Mouse (Mus musculus) c-Kit-positive CD71-positive TER-119-negative erythroid progenitor cells, embryonic 14.5 days (primary cell): ENCODE data around the gene Mrps12.

Experiments
- DNase-seq: peaks from one replicate; pipeline ENCODE4 v3.0.0-alpha.2; 2013; ENCODE audit warnings: low read depth

Gene Mrps12

DNA sequence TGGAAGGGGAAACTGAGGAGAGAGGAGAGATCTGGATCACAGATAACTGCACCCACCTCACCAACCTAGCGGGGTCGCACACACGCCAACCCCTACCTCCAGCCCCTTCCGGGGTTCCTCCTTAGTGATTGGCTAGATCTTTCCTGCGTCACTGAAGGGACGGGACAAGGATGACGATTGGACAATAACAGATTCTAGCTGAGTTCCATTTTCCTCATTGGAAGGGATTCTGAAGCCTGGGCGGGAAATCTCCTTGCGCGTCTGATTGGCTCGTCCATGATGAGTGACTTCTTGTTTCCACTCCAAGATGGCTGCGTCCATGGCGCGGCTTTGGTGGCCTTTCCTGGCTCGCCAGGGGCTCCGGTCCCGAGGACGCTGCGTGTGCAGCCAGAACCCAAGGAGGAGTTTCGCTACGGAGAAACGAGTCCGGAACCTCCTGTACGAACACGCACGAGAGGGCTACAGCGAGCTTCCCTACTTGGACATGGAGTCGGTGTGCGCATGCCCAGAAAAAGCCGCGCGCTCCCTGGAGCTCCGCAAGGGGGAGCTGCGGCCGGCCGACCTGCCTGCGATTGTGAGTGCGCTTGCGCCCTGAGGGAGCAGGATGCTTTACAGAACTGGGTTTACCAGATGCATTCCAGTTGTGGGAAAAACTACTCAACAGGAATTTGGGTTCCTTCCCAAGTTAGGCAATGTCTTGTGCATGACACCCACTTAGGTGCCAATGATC, at the start of gene Mrps12, which contains the start of gene Sars2:
Gene Mrps12 (minus strand): TSS at position 112 of the 730 bp plus-strand sequence.
Gene Sars2 (plus strand): TSS at position 284 of the 730 bp plus-strand sequence.
- peak; percentile 97 for DNase-seq

DNA sequence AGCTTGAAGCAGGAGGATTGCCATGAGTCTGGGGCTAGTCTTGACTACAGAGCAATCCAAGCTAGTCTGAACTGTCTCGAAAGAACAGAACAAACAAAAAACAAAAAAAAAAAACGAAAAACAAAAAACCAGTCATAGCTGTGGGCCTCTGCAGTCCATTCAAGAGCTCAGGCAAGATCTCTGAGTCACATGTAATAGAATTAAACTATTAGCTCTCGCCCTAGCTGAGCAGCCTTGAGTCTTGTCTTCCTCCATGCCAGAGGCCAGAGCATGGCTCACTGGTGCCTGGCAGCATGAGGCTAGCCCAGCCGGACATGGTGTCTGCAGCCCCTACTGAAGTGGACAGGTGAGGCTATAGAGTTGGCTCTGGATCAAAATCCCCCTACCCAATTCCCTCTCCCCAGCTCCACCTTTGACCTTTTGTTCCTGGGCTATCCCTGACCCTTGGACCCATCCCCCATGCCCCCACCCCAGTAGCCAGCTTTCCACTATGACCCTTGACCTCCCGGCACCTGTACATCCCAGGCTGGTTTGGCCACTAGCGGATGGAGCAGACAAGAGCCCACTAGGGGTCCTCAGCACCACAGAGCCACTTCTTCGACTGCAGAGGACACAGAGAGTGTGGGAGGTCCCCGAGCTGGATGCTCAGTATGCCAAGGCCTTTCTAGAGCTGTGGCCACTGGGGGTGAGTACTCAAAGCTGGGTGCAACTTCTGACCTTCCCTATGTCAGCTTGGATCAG, 48.6 kb upstream of the Mrps12 start:
- no peak for DNase-seq

DNA sequence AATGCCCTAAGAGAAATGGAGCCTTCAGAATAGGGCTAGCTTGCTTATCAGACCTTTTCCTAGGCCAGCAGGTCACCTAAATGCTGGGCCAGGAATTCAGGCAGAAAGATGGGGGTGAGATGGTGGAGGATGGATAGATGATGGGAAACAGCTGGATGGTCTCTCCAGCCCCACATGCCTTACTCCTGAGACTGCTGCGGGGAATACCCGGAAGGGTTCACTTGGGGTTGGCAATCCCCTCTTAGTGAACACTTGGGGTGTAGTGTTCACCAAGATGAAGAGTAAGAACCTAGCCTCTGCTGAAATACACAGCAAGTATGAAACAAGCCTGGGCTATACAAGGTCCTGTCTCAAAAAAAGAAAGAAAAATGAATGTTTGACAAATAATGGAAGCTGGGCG, 47.6 kb upstream of the Mrps12 start:
- DNase-seq, result no peak

DNA sequence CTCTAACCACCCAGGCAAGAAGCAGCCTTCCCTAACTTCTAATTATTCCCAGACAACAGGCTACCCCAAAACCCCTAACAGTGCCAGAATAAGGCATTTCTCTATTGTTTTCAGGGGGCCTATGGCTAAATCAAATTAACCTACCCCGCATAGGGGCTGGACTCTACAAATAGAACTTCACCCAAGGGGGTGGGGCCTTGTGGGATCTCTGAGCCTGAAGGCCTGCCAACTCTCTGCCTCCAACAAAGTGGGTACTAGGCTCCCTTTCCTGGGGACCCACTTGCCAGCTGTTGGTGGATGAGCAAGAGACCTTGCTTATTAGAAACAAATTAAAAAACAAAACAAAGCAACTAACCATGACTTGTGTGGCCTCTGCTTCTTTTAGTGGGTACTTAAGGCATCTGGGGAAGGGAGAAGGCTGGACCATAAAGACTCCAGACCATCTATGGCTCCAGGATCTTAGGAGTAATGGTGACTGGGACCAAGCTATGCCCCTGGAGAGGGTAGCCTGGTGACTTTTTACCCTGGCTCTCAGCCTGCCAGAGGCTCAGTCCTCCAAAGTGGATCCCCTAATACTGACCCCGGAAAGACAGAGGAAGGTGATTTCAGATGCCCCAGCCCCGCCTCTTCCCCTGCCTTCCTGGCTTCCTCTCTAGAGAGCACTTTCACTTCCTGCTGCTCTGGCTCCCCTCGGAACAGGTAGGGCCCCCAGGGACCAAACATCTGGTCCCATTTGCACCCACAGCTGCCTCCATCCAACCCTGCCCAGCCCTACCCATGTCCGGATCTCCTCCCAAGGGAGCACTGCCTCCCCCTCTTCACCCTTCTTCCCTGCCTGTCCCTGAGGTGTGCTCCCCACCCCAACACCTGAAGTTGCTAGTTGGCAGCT, 46.9 kb upstream of the Mrps12 start, which contains the start of gene Rinl:
Gene Rinl (plus strand): TSS at position 663 of the 889 bp plus-strand sequence.
- no peak for DNase-seq

DNA sequence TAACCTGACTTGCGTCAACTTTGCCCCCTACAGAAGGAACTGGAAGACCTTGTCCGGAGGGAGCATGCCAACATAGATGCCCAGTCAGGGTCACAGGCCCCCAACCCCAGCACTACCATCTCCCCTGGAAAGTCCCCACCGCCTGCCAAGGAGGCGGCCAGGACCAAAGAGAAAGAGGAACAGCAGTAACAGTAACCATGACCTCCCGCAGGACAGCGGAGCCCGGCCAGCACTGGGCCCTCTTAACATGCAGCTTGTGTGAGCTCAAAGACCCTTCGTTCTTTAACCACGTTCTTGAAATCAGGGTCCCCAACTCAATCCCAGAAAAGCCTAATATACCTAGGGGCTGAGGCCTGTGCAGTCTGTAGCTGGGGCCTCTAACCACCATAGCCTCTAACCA, 46.3 kb upstream of the Mrps12 start:
- no peak for DNase-seq

DNA sequence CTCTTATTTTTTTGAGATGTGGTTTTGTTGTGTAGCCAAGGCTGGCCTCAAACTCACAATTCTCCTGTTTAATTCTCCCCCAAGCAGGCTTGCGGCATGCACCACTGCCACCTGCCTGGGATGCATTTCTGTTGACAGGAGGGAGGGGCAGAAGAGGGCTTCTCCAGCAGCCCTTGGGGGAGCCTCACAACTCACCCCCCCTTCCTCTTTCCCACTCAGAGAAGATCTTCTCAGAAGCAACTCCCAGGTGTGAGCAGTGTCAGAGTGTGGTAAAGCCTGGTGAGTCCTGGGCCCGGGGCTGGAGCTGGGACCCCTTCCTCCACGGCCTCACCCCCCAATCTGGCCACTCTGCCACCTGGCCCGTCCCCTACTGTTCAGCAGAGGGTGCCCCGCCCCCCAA, 43.5 kb upstream of the Mrps12 start:
- no peak for DNase-seq

DNA sequence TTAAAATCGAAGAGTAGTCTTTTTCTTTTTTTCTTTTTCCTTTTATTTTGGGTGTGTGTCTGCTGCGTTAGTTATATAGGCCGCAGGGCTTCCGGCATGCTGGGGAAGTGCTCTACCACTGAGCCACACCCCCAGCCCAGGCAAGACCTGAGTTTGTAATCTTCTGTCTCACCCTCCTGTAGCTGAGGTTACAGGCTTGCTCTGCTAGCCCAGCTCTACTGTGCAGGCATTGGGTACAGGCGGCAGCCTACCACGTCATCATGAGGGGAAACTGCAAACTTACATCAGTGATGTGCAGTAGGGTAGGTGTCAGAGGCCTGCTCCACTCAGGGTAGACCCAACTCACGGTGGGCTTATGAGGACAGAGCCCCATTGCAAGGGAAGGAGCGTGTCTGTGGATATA, 39.6 kb upstream of the Mrps12 start:
- DNase-seq, result no peak

DNA sequence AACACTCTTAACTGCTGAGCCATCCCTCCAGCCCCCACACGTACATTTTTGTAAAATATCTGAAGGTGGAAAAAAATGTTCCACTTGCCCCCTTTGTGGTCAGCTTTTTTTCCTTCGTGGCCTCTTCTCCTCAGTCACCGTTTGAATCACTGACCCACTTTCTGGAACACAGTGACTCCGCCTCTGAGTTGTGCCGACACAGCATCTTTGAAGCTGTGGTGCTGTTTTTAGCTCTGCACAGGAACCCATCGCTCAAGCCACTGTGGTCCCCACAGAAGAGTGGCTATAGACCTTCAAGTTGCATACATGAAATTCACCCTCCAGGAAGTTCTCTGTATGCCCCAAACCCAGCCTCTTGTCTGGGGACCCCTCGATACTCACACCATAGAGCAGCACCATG, 39.2 kb upstream of the Mrps12 start:
- no peak for DNase-seq

DNA sequence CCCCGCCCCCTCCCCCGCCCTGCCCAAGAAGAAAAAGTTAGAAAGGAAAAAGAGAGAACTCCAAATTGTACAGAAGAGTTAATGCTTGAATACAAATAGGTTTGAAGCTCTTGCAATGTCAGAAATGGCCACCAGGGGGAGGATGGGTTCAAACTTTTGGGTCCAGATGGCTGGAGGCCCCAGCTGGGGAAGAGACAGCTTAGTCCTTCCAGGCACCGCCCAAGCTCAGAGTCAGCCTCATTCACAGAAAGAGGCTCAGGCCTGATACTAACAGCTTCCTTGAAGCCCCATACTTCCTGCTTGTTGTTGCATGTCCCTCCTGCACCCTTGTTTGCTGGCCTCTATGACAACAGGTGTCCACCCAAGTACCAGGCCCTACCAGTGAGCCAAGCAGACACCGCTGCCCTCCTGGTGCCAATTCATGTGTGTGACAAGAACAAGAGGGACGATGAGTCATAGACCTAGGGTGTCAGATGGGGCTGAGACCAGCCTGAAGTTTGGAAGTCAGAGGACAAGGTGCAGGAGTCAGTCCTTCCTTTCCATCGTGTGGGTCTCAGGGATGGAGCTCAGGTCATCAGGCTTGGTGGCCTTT, 38.5 kb upstream of the Mrps12 start:
- DNase-seq, result peak; percentile 93

DNA sequence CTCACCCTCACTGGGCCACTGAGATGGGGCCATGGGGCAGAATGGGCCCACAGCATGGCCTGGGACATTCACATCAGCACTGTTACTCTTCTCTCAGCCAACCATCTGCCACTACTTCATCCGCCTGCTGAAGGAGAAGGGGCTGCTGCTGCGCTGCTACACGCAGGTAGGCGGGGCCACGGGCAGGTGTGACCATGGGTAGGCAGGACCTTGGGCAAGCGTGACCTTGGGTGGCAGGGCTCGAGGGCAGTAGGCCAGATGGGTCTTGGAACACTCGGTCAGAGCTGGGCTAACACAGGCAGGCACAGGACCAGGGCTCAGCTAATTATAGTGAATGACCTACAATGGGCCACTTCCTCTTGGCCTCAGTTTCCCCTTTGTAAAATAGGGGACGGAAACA, 37.2 kb upstream of the Mrps12 start:
- DNase-seq, result no peak

DNA sequence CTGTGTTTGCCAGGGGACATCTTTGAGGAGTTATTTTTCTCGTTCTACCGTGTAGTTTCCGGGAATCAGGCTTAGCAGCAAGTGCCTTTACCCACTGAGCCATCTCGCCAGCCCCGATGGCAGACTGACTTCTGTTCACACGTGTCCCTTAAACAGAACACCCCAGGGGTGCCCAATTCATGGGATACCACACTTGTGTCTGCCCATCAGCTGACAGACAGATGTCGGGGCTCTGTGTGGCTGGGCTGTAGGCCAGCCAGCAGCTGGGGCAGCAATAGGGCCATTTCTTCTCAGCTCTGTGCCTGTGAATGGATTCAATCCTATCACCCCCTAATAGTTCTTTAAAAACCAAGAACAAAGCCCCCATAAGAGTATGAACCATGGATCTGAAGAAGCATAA, 33.5 kb upstream of the Mrps12 start:
- no peak for DNase-seq

DNA sequence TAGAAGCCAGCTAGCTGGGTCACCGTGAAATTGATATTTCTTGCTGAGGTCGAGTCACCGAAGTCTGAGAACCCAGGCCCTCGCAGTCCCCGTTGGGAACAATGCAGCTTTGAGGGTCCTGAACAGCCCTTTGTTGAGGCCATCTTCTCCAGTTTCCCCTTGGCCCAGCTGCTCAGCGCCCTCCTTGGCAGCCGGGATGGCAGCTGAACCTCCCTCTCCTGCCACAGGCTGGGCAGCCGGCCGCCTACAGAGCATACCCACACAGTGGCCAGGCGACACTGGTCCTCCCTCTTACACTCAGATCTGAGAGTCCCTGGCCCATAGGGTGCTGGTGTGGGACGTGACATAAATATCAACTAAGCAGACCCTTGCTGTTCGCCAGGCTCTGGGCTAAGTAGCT, 32.5 kb upstream of the Mrps12 start:
- no peak for DNase-seq

DNA sequence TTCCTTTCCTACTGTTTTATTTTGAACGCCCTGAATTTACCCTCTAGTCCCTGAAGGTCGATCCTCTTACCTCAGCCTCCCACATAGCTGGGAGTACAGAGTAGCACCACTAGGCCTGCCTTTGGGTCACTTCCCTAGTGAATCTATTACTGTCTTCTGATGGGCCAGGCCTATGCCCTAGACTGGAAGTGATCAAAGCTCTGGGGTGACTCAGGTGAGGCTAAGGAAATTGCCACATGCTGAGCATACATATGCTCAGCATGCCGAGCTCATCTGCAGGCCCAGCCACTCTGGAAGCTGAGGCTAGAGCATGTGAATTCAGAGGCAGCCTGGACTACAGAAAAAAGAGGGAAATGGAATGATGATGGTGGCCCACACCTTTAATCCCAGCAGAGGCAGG, 31.5 kb upstream of the Mrps12 start:
- no peak for DNase-seq

DNA sequence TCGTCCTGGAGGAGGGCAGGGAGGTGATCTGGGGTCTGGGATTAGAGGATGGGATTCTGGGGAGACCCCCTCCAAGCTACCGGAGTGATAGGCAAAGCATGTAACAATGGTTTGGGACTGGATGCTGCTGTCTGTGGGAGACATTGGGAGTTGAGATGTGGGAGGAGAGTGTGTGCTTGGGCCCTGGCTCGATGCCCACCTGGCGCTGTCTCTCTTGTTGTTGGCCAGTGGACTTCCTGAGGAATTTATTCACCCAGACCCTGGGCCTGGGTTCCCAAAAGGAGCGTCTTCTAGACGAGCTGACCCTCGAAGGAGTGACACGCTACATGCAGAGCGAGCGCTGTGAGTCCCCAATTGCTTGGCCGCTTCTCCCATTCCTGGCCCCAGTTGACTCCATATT, 30.2 kb upstream of the Mrps12 start:
- no peak for DNase-seq

DNA sequence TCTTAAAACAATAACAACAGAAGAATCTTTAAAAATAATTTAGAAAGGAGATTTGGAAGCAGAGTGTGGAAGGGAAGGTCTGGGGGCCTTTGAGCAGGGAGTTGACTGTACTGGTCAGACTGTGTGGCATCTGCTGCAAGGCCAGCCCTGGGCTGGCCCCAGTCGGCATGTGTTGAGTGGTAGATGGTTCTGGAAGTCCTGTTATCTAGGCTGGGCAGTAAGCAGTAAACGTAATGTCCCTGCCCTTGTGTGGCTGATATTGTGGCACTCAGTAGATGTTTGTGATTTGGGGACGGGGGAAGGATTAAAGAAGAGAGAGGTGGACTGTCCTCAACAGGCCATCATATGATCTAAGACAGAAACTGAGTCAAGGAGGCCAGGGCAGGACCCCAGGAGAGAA, 28.7 kb upstream of the Mrps12 start:
- no peak for DNase-seq

DNA sequence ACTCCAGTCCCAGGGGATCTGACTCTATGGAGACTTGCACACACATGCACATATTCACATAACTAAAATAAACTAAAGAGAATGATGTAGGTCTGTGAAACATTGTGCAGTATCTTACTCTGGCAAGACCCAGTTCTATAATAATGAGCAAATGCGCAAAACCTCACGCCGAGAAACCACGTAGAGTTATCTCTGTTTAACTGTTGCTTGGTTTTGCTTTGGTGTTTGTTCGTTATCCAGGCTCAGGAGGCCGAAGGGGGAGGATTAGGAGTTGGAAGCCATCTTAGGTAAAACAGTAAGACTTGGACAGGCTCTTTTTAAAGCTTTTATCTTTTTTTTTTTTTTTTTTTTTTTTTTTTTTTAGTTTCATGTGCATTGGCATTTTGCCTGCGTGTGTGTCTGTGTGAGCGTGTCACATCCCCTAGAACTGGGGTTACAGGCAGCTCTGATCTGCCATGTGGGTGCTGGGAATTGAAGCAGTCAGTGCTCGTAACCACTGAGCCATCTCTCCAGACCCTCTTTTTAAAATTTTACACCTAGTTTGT, 27.9 kb upstream of the Mrps12 start:
- no peak for DNase-seq

DNA sequence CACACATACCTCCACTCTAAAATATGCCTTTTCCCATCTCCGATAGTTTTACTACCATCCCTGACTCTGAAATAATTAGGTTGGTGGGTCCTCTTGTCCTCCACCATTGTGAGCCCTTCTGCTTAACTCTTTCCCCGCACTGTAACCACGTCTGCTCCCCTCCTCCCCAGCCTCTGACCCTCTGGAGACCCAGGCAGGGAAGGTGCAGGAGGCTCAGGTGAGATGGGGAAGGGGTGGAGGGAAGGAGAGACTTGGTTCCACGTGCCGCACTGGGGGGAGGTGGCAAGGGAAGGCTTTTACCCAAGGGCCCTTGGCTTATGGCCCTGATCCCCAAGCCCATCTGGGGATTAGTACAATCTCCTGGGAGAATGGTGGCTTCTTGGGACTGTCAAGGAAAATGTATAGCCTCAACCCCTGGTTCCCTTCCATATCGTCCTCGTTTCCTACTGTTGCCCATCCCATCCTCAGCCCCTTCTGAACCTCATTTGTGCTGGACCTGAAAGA, 25.9 kb upstream of the Mrps12 start, which contains the start of gene Nfkbib:
Gene Nfkbib (minus strand): TSS at position 51 of the 504 bp plus-strand sequence.
- DNase-seq, result no peak

DNA sequence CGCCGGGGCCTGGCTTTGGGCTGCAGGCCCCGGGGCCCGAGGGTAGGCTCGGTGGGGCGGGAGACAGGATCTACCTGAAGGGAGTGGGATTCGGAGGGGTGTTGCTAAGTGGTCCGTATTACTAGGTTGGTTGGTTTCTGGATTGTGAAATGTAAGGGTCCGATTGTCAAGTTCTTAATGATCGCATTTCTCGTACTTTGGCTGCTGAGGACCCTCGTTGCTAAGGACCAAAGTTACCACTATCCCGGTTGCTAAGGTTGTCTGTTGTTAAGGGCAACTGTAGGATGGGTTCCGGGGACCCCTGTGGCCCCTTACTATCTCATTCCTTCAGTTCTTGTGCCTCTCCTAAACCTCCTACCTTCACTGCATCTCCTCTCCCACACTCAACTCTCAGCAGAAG, 25.3 kb upstream of the Mrps12 start:
- DNase-seq, result no peak

DNA sequence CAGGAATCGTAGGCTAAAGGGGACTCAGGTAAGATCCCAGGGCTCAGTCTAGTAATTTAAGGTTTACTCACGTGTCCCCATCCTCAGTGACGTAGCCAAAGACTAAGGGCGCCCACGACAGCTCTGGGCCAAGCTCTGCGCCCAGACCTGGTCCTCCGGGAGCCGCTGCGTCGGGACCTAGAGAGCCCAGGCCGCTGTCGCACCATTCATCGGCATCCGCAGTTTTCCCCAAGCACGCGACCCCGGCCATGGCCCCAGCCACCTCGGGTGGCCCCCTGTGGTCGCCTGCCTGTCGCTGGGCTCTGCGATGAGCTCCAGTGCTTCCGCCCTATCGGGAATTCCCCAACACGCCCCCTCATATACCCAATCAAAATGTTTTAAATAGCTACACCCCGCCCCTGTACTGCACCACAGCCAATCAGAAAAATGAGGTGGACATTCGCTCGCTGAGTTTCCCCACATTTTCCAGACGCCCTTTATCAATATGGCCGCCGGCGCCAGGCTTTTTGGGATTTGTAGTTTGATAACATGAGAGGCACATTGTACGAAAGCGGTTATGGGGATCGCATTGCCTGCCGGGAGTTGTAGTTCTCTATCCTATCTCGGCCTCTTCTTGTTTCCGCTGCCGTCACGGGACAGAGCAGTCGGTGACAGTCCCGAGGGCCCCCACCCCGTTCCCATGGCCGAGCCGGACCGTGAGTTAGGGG, 24.7 kb upstream of the Mrps12 start, which contains the start of gene Sirt2:
Gene Sirt2 (plus strand): TSS at position 563 of the 707 bp plus-strand sequence.
- peak; percentile 99 for DNase-seq

DNA sequence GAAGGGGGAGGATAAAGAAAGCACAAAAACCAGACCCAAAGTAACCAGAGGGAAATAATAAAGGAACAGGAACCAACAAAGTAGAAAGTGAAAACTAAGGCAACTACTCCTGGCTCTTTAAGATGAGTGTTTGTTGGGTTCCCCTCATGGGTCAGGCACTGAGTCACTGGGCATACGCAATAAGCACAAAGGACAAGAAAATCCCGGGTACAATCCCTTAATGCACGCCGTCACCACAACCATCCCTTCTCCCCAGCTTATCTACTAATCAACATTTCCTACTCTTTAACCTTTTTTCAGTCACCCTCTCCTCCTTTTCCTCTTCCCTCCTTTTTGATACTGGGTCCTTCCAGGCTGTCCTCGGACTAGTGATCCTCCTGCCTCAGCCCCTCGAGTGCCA, 23.6 kb upstream of the Mrps12 start:
- DNase-seq, result no peak

DNA sequence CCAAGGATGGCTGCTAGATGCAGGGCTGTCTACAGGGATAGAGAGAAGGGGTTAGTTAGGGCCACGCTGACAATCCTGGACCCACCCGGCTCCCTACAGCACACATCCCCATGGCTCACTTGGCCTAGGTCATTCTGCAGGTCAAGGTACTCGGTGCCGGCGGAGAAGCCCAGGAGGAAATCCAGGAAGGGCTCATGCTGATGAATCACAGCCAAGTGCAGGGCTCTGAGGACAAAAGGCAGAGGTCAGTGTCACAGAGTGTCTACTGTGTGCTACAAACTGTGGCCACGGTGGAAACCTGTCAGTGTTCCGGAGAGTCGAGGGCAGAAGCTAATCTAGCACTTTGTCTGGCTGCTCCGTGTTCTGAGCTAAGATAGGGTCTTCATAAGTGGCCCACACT, 20.3 kb upstream of the Mrps12 start:
- DNase-seq, result no peak
